Mouse (Mus musculus): ENCODE measurements around the gene Lamb1. TPM values are rescaled to one million over a fixed set of nuclear protein-coding genes. Genes with fewer than 3 reads are reported as not detected.

The Lamb1 gene
- polyA plus RNA-seq, 1 experiment: 142 TPM

DNA sequence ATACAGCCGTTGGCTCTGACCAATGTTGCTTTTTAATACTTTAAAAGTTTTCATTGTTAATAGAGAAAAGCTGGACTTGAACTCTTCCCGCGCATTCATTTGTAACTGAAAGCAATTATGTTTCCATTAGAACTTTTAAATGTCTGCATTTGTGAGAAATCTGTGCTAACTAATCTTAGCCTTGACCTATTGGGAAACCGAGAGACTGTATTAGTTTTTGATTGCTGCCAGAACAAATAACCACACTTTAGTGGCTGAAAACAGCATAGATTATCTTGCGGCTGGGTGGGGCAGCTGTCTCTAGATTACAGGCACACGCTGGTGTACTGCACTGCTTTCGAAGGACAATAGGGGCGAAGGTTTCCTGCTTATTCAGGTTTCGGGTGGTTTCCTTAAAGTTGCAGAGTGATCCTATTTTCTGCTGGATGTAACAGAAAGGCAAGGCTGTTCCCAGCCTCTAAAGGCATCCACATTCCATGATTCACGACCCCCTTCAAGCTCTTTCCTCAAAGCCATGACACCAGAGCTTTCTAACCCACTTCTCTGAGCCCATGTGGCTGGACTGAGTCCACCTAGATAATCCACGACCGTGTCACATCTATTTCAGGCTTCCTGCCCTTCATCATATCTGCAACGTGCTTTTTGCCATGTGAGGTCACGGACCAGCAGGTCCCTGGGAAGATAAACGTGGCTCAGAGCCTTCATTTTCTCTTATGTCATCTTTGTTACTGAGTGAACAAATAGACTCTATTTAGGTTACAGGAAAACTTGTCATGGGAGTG, 28.5 kb downstream of the Lamb1 start:
- TF ChIP-seq POLR2A (IDR thresholded peaks at IDR 0.05; ENCODE audit: insufficient read depth, low read length): no peak
- TF ChIP-seq EP300 (IDR thresholded peaks at IDR 0.05; ENCODE audit: insufficient read depth, low read depth, low read length): no peak
- TF ChIP-seq CTCF (IDR thresholded peaks at IDR 0.05; ENCODE audit: low read depth, low read length): no peak
- H3K27ac ChIP-seq (ENCODE audit: insufficient read depth, low read length): no peak overlapping the region; the same call in 1 of the 2 replicates
- H3K9ac ChIP-seq (ENCODE audit: low read depth, poor library complexity, severe bottlenecking): no peak overlapping the region
- H3K4me3 ChIP-seq (ENCODE audit: low read depth, low read length): no peak overlapping the region
- H3K36me3 ChIP-seq (ENCODE audit: control insufficient read depth, insufficient read depth, low read length, poor library complexity, severe bottlenecking): peaks cover 6% of the 10 kb centered on the region
- H3K4me1 ChIP-seq (ENCODE audit: control insufficient read depth, insufficient read depth, low read length): peaks cover 4% of the 10 kb centered on the region
- H3K27me3 ChIP-seq (ENCODE audit: control insufficient read depth, insufficient read depth, low read length, poor library complexity, severe bottlenecking): no peaks in the 10 kb centered on the region
- no peaks in the 10 kb centered on the region for H3K9me3 ChIP-seq (replicated peaks; ENCODE audit: control insufficient read depth, insufficient read depth, low read length, poor library complexity, severe bottlenecking)

GRCm38 (mm10) chr12:31294526-31294925, 29.5 kb downstream of the Lamb1 start:
- H3K27ac ChIP-seq (ENCODE audit: insufficient read depth, low read length): no peak overlapping the region
- H3K36me3 ChIP-seq (ENCODE audit: control insufficient read depth, insufficient read depth, low read length, poor library complexity, severe bottlenecking): peaks cover 6% of the 10 kb centered on the region
- H3K27me3 ChIP-seq (ENCODE audit: control insufficient read depth, insufficient read depth, low read length, poor library complexity, severe bottlenecking): no peaks in the 10 kb centered on the region
- TF ChIP-seq POLR2A (IDR thresholded peaks at IDR 0.05; ENCODE audit: insufficient read depth, low read length): no peak
- TF ChIP-seq CTCF (IDR thresholded peaks at IDR 0.05; ENCODE audit: low read depth, low read length): no peak
- no peak for TF ChIP-seq EP300 (IDR thresholded peaks at IDR 0.05; ENCODE audit: insufficient read depth, low read depth, low read length)
- no peaks in the 10 kb centered on the region for H3K9me3 ChIP-seq (replicated peaks; ENCODE audit: control insufficient read depth, insufficient read depth, low read length, poor library complexity, severe bottlenecking)
- H3K4me1 ChIP-seq (ENCODE audit: control insufficient read depth, insufficient read depth, low read length): peaks cover 4% of the 10 kb centered on the region
- no peak overlapping the region for H3K4me3 ChIP-seq (ENCODE audit: low read depth, low read length)
- no peak overlapping the region for H3K9ac ChIP-seq (ENCODE audit: low read depth, poor library complexity, severe bottlenecking)

DNA sequence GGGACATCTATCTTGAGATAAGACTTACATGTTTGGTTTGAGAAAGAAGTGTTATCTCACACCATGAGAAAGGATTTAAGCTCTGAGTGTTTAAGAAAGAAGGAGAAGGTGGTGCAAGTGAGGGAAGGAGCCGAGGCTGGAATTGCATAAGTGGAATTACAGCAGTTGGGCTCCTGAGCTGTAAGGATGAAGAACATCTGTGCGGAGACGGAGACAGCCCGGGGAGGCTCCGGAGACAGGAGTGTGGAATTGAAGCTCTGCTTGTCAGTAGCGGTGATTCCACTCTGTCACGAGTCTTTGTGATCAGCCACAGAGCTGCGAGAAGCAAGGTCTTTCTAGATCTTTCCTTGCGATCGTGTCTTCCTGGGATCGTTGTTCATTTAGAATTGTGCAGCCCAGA, 30.0 kb downstream of the Lamb1 start:
- peaks cover 6% of the 10 kb centered on the region; the same call in 1 of the 2 replicates for H3K36me3 ChIP-seq (ENCODE audit: control insufficient read depth, insufficient read depth, low read length, poor library complexity, severe bottlenecking)
- H3K9ac ChIP-seq (ENCODE audit: low read depth, poor library complexity, severe bottlenecking): no peak overlapping the region
- H3K9me3 ChIP-seq (replicated peaks; ENCODE audit: control insufficient read depth, insufficient read depth, low read length, poor library complexity, severe bottlenecking): no peaks in the 10 kb centered on the region
- H3K27ac ChIP-seq (ENCODE audit: insufficient read depth, low read length): no peak overlapping the region
- TF ChIP-seq CTCF (IDR thresholded peaks at IDR 0.05; ENCODE audit: low read depth, low read length) (no peak), POLR2A (IDR thresholded peaks at IDR 0.05; ENCODE audit: insufficient read depth, low read length) (no peak), EP300 (IDR thresholded peaks at IDR 0.05; ENCODE audit: insufficient read depth, low read depth, low read length) (no peak)
- H3K27me3 ChIP-seq (ENCODE audit: control insufficient read depth, insufficient read depth, low read length, poor library complexity, severe bottlenecking): no peaks in the 10 kb centered on the region
- H3K4me3 ChIP-seq (ENCODE audit: low read depth, low read length): no peak overlapping the region
- peaks cover 4% of the 10 kb centered on the region for H3K4me1 ChIP-seq (ENCODE audit: control insufficient read depth, insufficient read depth, low read length)

- Histone ChIP-seq H3K27me3 (ENCODE audit: control insufficient read depth, insufficient read depth, low read length, poor library complexity, severe bottlenecking) (no peaks in the 10 kb centered on the region), H3K36me3 (ENCODE audit: control insufficient read depth, insufficient read depth, low read length, poor library complexity, severe bottlenecking) (peaks cover 9% of the 10 kb centered on the region), H3K27ac (ENCODE audit: insufficient read depth, low read length) (no peak overlapping the region), H3K4me1 (ENCODE audit: control insufficient read depth, insufficient read depth, low read length) (peaks cover 4% of the 10 kb centered on the region), H3K9ac (ENCODE audit: low read depth, poor library complexity, severe bottlenecking) (no peak overlapping the region), H3K9me3 (replicated peaks; ENCODE audit: control insufficient read depth, insufficient read depth, low read length, poor library complexity, severe bottlenecking) (no peaks in the 10 kb centered on the region), H3K4me3 (ENCODE audit: low read depth, low read length) (no peak overlapping the region)
- TF ChIP-seq EP300 (IDR thresholded peaks at IDR 0.05; ENCODE audit: insufficient read depth, low read depth, low read length) (no peak), POLR2A (IDR thresholded peaks at IDR 0.05; ENCODE audit: insufficient read depth, low read length) (no peak), CTCF (IDR thresholded peaks at IDR 0.05; ENCODE audit: low read depth, low read length) (no peak)
Observed at GRCm38 (mm10) chr12:31295505-31295904, 30.5 kb downstream of the Lamb1 start.

- no peaks in the 10 kb centered on the region for H3K27me3 ChIP-seq (ENCODE audit: control insufficient read depth, insufficient read depth, low read length, poor library complexity, severe bottlenecking)
- H3K27ac ChIP-seq (ENCODE audit: insufficient read depth, low read length): no peak overlapping the region
- no peaks in the 10 kb centered on the region for H3K9me3 ChIP-seq (replicated peaks; ENCODE audit: control insufficient read depth, insufficient read depth, low read length, poor library complexity, severe bottlenecking)
- no peak for TF ChIP-seq CTCF (IDR thresholded peaks at IDR 0.05; ENCODE audit: low read depth, low read length)
- no peak for TF ChIP-seq POLR2A (IDR thresholded peaks at IDR 0.05; ENCODE audit: insufficient read depth, low read length)
- no peak for TF ChIP-seq EP300 (IDR thresholded peaks at IDR 0.05; ENCODE audit: insufficient read depth, low read depth, low read length)
- H3K36me3 ChIP-seq (ENCODE audit: control insufficient read depth, insufficient read depth, low read length, poor library complexity, severe bottlenecking): peaks cover 10% of the 10 kb centered on the region
- no peak overlapping the region for H3K9ac ChIP-seq (ENCODE audit: low read depth, poor library complexity, severe bottlenecking)
- H3K4me1 ChIP-seq (ENCODE audit: control insufficient read depth, insufficient read depth, low read length): peaks cover 4% of the 10 kb centered on the region
- H3K4me3 ChIP-seq (ENCODE audit: low read depth, low read length): no peak overlapping the region
Observed at GRCm38 (mm10) chr12:31296097-31296496, 31.1 kb downstream of the Lamb1 start.

DNA sequence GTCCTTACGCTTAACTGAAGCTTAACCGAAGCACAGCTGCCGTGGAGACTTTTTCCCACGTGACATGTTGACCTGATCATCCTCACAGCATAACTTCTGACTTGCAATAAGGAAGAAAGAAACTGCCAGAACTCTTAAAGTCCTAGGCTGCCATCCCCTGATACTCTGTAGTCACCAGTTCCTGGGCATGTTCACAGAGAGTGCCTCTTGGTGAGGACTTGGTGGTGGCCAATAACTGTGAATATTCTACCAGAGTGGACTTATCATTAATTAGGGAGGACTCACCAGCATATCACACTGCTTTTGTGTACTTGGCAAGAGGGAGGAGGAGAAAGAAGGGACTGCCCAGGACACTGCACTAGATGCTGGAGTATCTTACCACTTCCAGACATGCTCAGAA, 33.1 kb downstream of the Lamb1 start:
- no peak for TF ChIP-seq POLR2A (IDR thresholded peaks at IDR 0.05; ENCODE audit: insufficient read depth, low read length)
- no peak for TF ChIP-seq CTCF (IDR thresholded peaks at IDR 0.05; ENCODE audit: low read depth, low read length)
- TF ChIP-seq EP300 (IDR thresholded peaks at IDR 0.05; ENCODE audit: insufficient read depth, low read depth, low read length): no peak
- Histone ChIP-seq H3K36me3 (ENCODE audit: control insufficient read depth, insufficient read depth, low read length, poor library complexity, severe bottlenecking) (peaks cover 18% of the 10 kb centered on the region), H3K27me3 (ENCODE audit: control insufficient read depth, insufficient read depth, low read length, poor library complexity, severe bottlenecking) (no peaks in the 10 kb centered on the region), H3K9me3 (replicated peaks; ENCODE audit: control insufficient read depth, insufficient read depth, low read length, poor library complexity, severe bottlenecking) (no peaks in the 10 kb centered on the region), H3K4me3 (ENCODE audit: low read depth, low read length) (no peak overlapping the region), H3K4me1 (ENCODE audit: control insufficient read depth, insufficient read depth, low read length) (peaks cover 4% of the 10 kb centered on the region), H3K27ac (ENCODE audit: insufficient read depth, low read length) (no peak overlapping the region), H3K9ac (ENCODE audit: low read depth, poor library complexity, severe bottlenecking) (no peak overlapping the region)
